ENCODE assay signal across 8 mouse cellular contexts in the genomic region with DNA sequence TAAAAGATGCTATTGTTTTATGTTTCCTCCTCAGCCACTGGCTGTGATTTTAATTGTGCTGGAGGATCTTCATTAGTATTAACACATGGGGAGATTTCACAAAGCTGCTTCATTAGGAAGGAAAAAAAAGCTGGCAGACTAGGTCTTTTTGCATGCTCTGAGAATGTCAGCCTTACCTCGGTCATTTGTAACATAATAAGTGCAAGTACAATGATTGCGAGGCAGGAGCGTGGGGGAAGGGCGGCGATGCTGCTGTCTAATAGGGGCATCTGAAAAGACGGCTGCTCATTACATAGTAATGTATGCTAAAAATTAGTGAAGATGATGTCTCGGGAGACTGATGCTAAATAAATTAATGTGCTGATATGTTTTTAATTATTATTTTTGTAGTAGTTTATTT.
DNase-seq lines count a peak whose midpoint lies in the region; ATAC-seq and TF ChIP-seq lines count a peak whose summit lies in the region.

No protein-coding gene starts in this region.

- H3K36me3 ChIP-seq in embryonic facial prominence, embryonic 11.5 days (replicated peaks; ENCODE audit: control insufficient read depth, insufficient read depth, low read depth, low read length), result no peaks in the 10 kb centered on the region
- H3K36me3 ChIP-seq in hindbrain, embryonic 11.5 days (ENCODE audit: control insufficient read depth, insufficient read depth, low read length), result no peaks in the 10 kb centered on the region
- no peaks in the 10 kb centered on the region for H3K36me3 ChIP-seq in liver, postnatal 0 days (replicated peaks; ENCODE audit: insufficient read depth, low read length)

- no peak for DNase-seq in layer of hippocampus, adult 2 months (ENCODE audit: low spot score in 2 of 2)
- no peak for DNase-seq in layer of hippocampus, adult 11-12 months (ENCODE audit: low spot score)
- peak; percentile 63 for DNase-seq in embryonic facial prominence, embryonic 11.5 days (ENCODE audit: low spot score)
- peak; percentile 74 for DNase-seq in hindbrain, embryonic 11.5 days (ENCODE audit: low spot score)
- peak; percentile 33 for DNase-seq in liver, postnatal 0 days
- no peak for DNase-seq in left cerebral cortex, adult 18-20 months (ENCODE audit: low spot score in 2 of 2)
- no peak for DNase-seq in thymus, adult 18-20 months
- DNase-seq in urinary bladder, postnatal 10 days (ENCODE audit: low spot score), result no peak

- WGBS in embryonic facial prominence, embryonic 11.5 days, result 9% methylated on average over 7 of the region's 7 CpGs
- WGBS in hindbrain, embryonic 11.5 days, result 5% methylated on average over 7 of the region's 7 CpGs
- 65% methylated on average over 7 of the region's 7 CpGs for WGBS in liver, postnatal 0 days (ENCODE audit: insufficient replicate concordance)

- no peak for ATAC-seq in embryonic facial prominence, embryonic 11.5 days (replicated peaks; ENCODE audit: insufficient number of reproducible peaks, low FRiP score, low TSS enrichment, low read depth)
- peak; percentile 63; the same call in 1 of the 2 replicates for ATAC-seq in hindbrain, embryonic 11.5 days (ENCODE audit: low FRiP score)
- ATAC-seq in liver, postnatal 0 days, result no peak

- H3K4me3 ChIP-seq in layer of hippocampus, adult 2 months, result peak overlapping the region; percentile 87; the same call in 1 of the 2 replicates
- peak overlapping the region; percentile 13; the same call in 1 of the 2 replicates for H3K4me3 ChIP-seq in embryonic facial prominence, embryonic 11.5 days (ENCODE audit: low read depth, low read length)
- H3K4me3 ChIP-seq in hindbrain, embryonic 11.5 days (ENCODE audit: low read depth, low read length), result 0 out of 2 replicates have a peak overlapping the region, but pooled peaks have one; percentile 1
- H3K4me3 ChIP-seq in liver, postnatal 0 days (ENCODE audit: low read depth, low read length), result 0 out of 2 replicates have a peak overlapping the region, but pooled peaks have one; percentile 9

- no peak for TF ChIP-seq EP300 in liver, postnatal 0 days (IDR thresholded peaks at IDR 0.05; ENCODE audit: low read depth)

- no peaks in the 10 kb centered on the region for H3K9me3 ChIP-seq in embryonic facial prominence, embryonic 11.5 days (replicated peaks; ENCODE audit: control insufficient read depth, low read length)
- H3K9me3 ChIP-seq in hindbrain, embryonic 11.5 days (ENCODE audit: control insufficient read depth, low read length), result no peaks in the 10 kb centered on the region
- H3K9me3 ChIP-seq in liver, postnatal 0 days (ENCODE audit: low read length), result no peaks in the 10 kb centered on the region

- peak overlapping the region; percentile 96; the same call in 1 of the 2 replicates for H3K27ac ChIP-seq in layer of hippocampus, adult 2 months
- H3K27ac ChIP-seq in embryonic facial prominence, embryonic 11.5 days (replicated peaks; ENCODE audit: low read depth, low read length), result no peak overlapping the region
- H3K27ac ChIP-seq in hindbrain, embryonic 11.5 days (ENCODE audit: low read depth, low read length), result no peak overlapping the region
- no peak overlapping the region for H3K27ac ChIP-seq in liver, postnatal 0 days (ENCODE audit: low read depth)

- peak overlapping the region; percentile 26; the same call in 1 of the 2 replicates for H3K4me2 ChIP-seq in embryonic facial prominence, embryonic 11.5 days (ENCODE audit: low read depth, low read length)
- H3K4me2 ChIP-seq in hindbrain, embryonic 11.5 days (replicated peaks; ENCODE audit: low read depth, low read length), result peak overlapping the region; percentile 65
- H3K4me2 ChIP-seq in liver, postnatal 0 days (ENCODE audit: low read depth, low read length), result peak overlapping the region; percentile 75

- no peaks in the 10 kb centered on the region for H3K27me3 ChIP-seq in embryonic facial prominence, embryonic 11.5 days (ENCODE audit: control insufficient read depth, insufficient read depth, low read length)
- no peaks in the 10 kb centered on the region for H3K27me3 ChIP-seq in hindbrain, embryonic 11.5 days (ENCODE audit: control insufficient read depth, insufficient read depth, low read length)
- H3K27me3 ChIP-seq in liver, postnatal 0 days (ENCODE audit: insufficient read depth, low read length), result no peaks in the 10 kb centered on the region

- no peaks in the 10 kb centered on the region for H3K4me1 ChIP-seq in embryonic facial prominence, embryonic 11.5 days (ENCODE audit: control insufficient read depth, insufficient read depth, low read length)
- H3K4me1 ChIP-seq in hindbrain, embryonic 11.5 days (replicated peaks; ENCODE audit: control insufficient read depth, insufficient read depth, low read length), result 0 out of 2 replicates have a peak, but pooled peaks cover 3% of the 10 kb centered on the region
- peaks cover 9% of the 10 kb centered on the region; the same call in 1 of the 2 replicates for H3K4me1 ChIP-seq in liver, postnatal 0 days (ENCODE audit: insufficient read depth)

- no peak for TF ChIP-seq CTCF in layer of hippocampus, adult 2 months (conservative IDR thresholded peaks at IDR 0.05)
- no peak for TF ChIP-seq CTCF in liver, postnatal 0 days (IDR thresholded peaks at IDR 0.05; ENCODE audit: low read depth)

- H3K9ac ChIP-seq in embryonic facial prominence, embryonic 11.5 days (replicated peaks; ENCODE audit: low read length), result no peak overlapping the region
- H3K9ac ChIP-seq in hindbrain, embryonic 11.5 days (ENCODE audit: low read depth, low read length), result no peak overlapping the region
- H3K9ac ChIP-seq in liver, postnatal 0 days (replicated peaks), result no peak overlapping the region

Comparison
In these comparisons a context has a peak if more than half of its experiments do, and no peak if none do; other contexts are left out.
1. DNase-seq: peak in embryonic facial prominence, embryonic 11.5 days (single experiment), hindbrain, embryonic 11.5 days (single experiment) and liver, postnatal 0 days (single experiment); none in layer of hippocampus, adult 2 months (0 of 2), layer of hippocampus, adult 11-12 months (single experiment), left cerebral cortex, adult 18-20 months (0 of 2), thymus, adult 18-20 months (0 of 2) and urinary bladder, postnatal 10 days (single experiment).
2. H3K4me3 ChIP-seq: peak in every context shown above with its lines; median percentile 87 in layer of hippocampus, adult 2 months; 13 in embryonic facial prominence, embryonic 11.5 days; 9 in liver, postnatal 0 days; 1 in hindbrain, embryonic 11.5 days.
3. Peak in every context shown above with its lines, with median percentiles within 50 percentile points of each other: H3K4me2 ChIP-seq.